Mouse (Mus musculus): ENCODE measurements at regions not wholly inside any gene's neighbourhood (a gene's known extent, or its start where the extent isn't known, plus 50 kb on each side); places are given as distances from the start of the nearest gene placed in this dataset.

DNA sequence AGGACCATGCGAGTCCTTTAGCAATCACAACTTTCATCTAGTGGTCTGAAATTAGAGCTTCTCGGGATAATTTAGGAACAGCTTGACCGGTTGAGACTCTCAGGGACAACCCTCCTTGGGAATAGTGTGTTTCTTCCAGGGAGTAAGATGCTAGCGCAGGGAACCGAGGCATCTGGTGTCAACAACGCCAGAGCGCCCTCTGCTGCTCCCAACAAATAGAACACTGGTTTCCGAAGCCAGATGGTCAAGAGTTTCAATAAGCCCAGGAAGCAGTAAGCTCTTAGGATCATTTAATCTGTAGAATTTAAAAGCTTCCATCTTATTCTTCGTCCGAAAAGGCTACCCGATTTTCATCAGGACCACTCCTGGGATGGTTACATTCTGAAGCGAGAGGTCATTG is 149.8 kb upstream of the Cypt12 start:
- H3K4me3 ChIP-seq = no peak overlapping the region
- intact Hi-C loops (cut with DNase I) = no loop called here
- TF ChIP-seq CTCF (IDR thresholded peaks at IDR 0.05) = peak; percentile 72
- H3K27ac ChIP-seq = peak overlapping the region; percentile 64
- DNase-seq (ENCODE audit: extremely low spot score in 1 of 2, low spot score in 2 of 2) = peak; percentile 77 to 82

DNA sequence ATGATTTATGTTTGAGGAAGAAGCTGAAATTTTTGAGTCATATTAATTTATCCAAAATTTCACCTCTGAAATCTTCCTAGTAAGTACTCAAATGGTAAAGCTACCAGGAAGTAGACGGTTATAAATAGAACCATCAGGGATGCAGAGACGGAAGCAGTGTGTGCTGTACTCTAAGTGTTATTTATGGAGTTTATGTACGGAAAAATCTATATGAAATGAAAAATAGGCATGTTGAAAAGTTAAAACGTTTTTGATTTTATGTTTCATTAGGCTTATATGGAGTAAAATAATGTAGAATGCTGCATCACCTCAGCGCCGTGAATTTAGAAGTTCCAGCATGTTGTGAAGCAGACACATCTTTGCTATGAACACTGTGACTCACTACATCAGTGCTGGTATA is 149.1 kb upstream of the Cypt12 start:
- peak overlapping the region; percentile 2; the same call in 1 of the 2 replicates for H3K4me3 ChIP-seq
- peak overlapping the region; percentile 64 for H3K27ac ChIP-seq
- no peak for TF ChIP-seq CTCF (IDR thresholded peaks at IDR 0.05)
- intact Hi-C loops (cut with DNase I) = no loop called here
- DNase-seq (ENCODE audit: extremely low spot score in 1 of 2, low spot score in 2 of 2) = no peak

DNA sequence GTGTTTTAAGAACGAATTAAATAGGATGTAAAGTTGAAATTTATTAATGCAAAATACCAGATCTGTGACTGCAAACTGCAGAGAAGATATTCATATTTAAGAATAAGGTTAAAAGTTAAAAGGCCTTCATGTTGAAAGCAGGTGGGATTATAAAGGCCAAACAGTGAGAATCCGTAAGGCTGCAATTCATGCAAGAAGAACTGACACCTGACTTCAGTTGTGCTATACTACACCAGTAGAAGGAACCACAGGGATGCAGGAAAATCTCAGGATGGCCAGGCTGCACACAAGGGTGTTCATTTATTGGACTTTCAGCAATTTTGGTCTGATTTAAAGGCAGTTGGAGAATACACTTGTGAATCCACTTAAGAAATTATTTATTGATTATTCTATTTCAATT is 147.4 kb upstream of the Cypt12 start:
- no peak for TF ChIP-seq CTCF (IDR thresholded peaks at IDR 0.05)
- intact Hi-C loops (cut with DNase I) = no loop called here
- no peak for DNase-seq (ENCODE audit: extremely low spot score in 1 of 2, low spot score in 2 of 2)
- H3K4me3 ChIP-seq = no peak overlapping the region
- H3K27ac ChIP-seq = peak overlapping the region; percentile 9; the same call in 1 of the 2 replicates

DNA sequence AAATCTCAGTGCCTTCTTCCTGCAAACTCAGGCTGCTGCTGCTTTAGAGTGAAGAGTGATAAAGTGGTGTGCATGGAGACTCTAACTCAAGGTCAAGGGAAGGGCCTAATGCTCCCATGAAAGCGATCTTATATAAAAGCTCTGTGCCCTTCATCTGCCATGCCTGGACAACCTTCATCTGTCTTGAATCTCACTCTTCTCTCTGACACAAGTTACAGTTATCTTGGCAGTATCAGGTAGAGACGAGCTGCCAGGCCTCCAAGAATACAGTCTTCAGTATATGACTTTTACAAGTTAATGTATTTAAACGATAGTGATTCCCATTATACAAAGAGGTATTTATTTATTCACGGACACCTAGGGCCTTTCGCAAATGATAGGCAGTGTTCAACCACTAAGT is 146.7 kb upstream of the Cypt12 start:
- no peak for DNase-seq (ENCODE audit: extremely low spot score in 1 of 2, low spot score in 2 of 2)
- intact Hi-C loops (cut with DNase I) = no loop called here
- TF ChIP-seq CTCF (IDR thresholded peaks at IDR 0.05) = no peak
- H3K27ac ChIP-seq = peak overlapping the region; percentile 9; the same call in 1 of the 2 replicates
- no peak overlapping the region for H3K4me3 ChIP-seq

DNA sequence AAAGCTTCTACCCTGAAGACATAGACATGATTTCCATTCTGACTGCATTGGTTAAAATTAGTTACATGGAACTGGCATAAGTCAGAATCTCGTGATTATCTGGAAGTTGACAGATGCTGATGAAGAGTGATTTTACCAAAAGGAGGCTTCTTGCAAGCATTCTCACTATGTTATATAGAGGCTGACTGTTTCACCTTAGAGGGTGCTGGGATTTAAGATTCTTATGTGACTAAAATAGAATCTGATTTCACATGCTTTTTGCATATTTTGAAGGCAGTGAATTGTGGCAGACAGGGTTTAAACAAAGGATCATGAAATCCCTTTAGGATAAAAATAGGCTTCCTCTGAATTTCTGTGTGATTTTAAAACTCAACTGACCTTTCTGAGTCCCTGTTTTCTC is 143.0 kb upstream of the Cypt12 start:
- no peak for DNase-seq (ENCODE audit: extremely low spot score in 1 of 2, low spot score in 2 of 2)
- H3K4me3 ChIP-seq = no peak overlapping the region
- intact Hi-C loops (cut with DNase I) = no loop called here
- no peak for TF ChIP-seq CTCF (IDR thresholded peaks at IDR 0.05)
- H3K27ac ChIP-seq = peak overlapping the region; percentile 6; the same call in 1 of the 2 replicates

DNA sequence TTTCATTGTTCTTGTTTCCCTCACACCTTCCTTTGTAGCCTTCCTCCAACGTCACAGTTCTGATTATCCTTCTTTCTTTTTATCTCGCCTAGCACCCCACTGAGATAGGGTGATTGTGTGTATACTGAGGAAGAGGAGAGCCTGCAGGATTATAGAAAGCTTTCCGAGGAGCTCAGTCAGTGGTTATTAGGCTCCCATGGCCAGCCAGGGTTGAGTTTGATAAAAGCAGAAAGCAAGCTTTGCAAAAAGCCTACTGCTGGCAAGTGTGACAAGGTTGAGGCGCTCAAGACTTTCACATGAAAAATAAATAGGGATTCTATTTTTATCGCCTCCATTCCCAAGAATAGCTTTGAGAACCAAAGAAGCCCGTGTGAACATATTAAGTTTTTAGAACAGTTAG is 136.9 kb upstream of the Cypt12 start:
- DNase-seq (ENCODE audit: extremely low spot score in 1 of 2, low spot score in 2 of 2) = no peak
- no peak overlapping the region for H3K27ac ChIP-seq
- intact Hi-C loops (cut with DNase I) = no loop called here
- H3K4me3 ChIP-seq = no peak overlapping the region
- TF ChIP-seq CTCF (IDR thresholded peaks at IDR 0.05) = no peak

DNA sequence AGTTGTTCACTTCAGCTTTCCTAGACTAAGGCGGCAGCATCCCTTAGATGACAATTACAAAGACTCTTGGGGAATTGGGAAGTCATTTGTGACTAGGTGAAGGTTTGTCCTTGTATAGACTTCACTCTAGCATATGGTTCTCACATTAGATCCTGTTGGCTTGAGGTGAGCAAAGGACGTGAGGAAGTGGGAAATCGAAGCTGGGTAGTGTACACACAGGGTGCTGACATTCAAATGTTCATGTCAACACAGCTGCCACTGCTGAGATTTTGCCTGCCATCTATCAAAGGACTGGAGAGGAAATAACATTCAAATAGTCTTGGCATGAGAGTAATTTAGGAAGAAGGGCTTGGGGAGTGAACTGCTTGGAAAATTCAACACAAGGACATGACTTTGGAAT is 124.0 kb upstream of the Cypt12 start:
- Histone ChIP-seq H3K27ac (no peak overlapping the region), H3K4me3 (no peak overlapping the region)
- no peak for TF ChIP-seq CTCF (IDR thresholded peaks at IDR 0.05)
- no peak for DNase-seq (ENCODE audit: extremely low spot score in 1 of 2, low spot score in 2 of 2)
- intact Hi-C loops (cut with DNase I) = loop anchor here (1.0 to 5.0 kb wide), 4 partner anchors 1007 to 1802 kb away; no protein-coding TSS in a partner anchor

DNA sequence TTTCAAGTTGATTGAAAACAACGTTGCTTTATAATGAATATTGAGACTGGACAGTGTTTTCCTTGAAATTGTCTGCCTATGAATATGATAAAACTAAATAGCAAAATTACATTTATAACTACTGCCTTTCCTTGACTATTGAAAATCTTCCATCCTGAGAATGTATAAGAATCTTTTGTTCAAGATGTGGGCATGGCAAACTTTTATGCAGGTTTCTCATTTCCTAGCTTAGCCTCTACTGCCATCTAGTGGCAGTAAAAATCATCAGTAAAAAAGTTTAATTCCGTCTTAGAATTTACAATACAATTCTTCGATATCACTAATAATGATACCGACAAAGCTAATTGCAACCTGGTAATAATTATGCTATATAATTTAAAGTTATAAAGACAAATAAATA is 123.5 kb upstream of the Cypt12 start:
- no peak overlapping the region for H3K27ac ChIP-seq

DNA sequence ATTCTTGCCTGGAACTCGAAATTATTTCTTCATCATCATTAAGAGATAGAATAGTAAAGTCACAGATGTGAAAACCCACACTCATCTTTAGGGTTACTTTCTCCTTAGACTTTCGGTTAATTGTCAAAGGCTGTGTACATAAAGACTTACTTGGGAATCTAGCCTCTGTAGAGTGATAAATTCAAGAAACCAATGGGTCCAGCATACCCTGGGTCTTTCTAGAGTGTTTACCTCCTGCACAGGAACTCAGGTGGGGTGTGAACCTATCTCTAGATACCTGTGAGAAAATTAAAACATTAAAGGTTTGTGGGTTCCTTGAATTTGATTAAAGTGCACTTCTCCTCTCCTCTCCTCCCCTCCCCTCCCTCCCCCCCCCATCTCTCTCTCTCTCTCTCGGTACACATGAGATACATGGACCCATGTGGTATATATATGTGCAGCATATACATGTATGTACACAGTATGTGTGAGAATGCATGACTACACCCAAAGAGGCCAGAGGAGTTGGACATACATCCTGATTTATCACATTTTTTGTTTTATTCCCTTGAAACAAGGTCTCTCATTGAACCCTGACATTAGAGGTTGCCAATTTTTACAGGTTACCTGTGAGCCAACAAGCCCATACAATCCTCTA is 122.8 kb upstream of the Cypt12 start:
- no peak for TF ChIP-seq CTCF (IDR thresholded peaks at IDR 0.05)
- intact Hi-C loops (cut with DNase I) = loop anchor here (2.0 to 5.0 kb wide), 2 partner anchors 1513 to 1598 kb away; no protein-coding TSS in a partner anchor
- H3K27ac ChIP-seq = no peak overlapping the region
- DNase-seq (ENCODE audit: extremely low spot score in 1 of 2, low spot score in 2 of 2) = no peak
- H3K4me3 ChIP-seq = no peak overlapping the region

More for the DNA sequence above, 123.5 kb upstream of the Cypt12 start:
- DNase-seq (ENCODE audit: extremely low spot score in 1 of 2, low spot score in 2 of 2) = no peak
- peak; percentile 99 for TF ChIP-seq CTCF (IDR thresholded peaks at IDR 0.05)
- no peak overlapping the region for H3K4me3 ChIP-seq
- intact Hi-C loops (cut with DNase I) = loop anchor here (1.0 to 5.0 kb wide), 5 partner anchors 1007 to 1802 kb away; no protein-coding TSS in a partner anchor

DNA sequence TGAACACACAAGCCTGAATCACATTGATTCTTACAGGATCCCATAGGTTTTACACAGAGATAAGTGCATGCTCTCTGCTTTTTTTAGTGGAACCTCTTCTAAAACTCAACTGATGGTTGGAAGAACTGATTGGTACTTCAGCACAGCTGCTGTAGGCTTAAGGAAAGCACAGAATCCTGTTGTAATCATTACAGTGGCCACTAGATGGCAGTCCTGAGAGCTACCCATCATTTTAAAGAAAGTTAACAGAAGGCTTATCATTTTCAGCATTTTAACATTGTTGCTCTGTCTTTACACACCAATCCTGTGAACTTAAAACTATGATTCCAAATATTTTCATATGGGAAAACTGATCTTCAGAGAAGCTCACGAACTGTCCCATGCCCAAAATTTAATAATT is 113.5 kb upstream of the Cypt12 start:
- no peak overlapping the region for H3K4me3 ChIP-seq
- peak; percentile 99 for TF ChIP-seq CTCF (IDR thresholded peaks at IDR 0.05)
- intact Hi-C loops (cut with DNase I) = loop anchor here (2.0 to 10.0 kb wide), 2 partner anchors 32 to 1230 kb away; no protein-coding TSS in a partner anchor
- peak; percentile 75 to 78 for DNase-seq (ENCODE audit: extremely low spot score in 1 of 2, low spot score in 2 of 2)
- H3K27ac ChIP-seq = no peak overlapping the region

DNA sequence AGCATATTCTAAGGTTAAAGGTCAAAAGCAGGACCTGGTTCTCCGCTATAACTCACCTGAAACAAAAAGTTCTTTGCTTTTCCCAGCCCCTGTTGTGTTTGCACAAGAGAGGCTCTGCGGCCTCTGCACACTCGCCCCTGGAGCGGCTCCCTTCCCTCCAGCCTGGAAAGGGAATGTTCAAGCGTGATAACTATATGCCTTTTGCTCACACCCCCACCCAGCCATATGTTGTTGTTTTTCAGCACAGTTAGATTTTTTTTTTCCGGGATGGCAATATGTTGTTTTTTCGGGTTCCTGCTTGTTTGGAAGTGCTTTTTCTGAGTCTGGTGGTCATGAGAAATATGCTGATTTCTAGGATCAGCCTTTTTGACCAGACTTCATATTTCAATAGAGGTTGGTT is 100.6 kb upstream of the Cypt12 start:
- DNase-seq (ENCODE audit: extremely low spot score in 1 of 2, low spot score in 2 of 2) = peak; percentile 28 to 29
- Histone ChIP-seq H3K27ac (no peak overlapping the region), H3K4me3 (no peak overlapping the region)
- no peak for TF ChIP-seq CTCF (IDR thresholded peaks at IDR 0.05)
- intact Hi-C loops (cut with DNase I) = no loop called here

DNA sequence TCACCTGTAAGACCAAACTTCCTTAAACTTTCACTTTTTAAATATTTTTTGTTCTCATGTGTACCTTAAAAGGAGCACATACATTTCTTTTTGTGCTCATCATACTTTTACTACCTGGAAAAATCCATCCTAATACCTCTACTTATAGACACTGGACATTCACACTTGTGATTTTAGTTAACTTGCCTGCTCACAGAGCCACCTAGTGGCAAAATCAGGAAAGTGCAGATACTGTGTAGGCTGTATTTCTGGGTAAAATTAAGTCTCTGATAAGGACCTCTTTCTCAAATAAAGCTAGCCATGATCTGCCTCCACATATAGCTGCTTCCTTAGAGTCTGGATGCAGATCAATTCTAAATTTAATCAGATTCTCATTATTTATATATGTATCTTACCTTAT is 100.0 kb upstream of the Cypt12 start:
- DNase-seq (ENCODE audit: extremely low spot score in 1 of 2, low spot score in 2 of 2) = peak; percentile 15 to 17
- intact Hi-C loops (cut with DNase I) = no loop called here
- H3K27ac ChIP-seq = no peak overlapping the region
- peak; percentile 74 for TF ChIP-seq CTCF (IDR thresholded peaks at IDR 0.05)
- no peak overlapping the region for H3K4me3 ChIP-seq

DNA sequence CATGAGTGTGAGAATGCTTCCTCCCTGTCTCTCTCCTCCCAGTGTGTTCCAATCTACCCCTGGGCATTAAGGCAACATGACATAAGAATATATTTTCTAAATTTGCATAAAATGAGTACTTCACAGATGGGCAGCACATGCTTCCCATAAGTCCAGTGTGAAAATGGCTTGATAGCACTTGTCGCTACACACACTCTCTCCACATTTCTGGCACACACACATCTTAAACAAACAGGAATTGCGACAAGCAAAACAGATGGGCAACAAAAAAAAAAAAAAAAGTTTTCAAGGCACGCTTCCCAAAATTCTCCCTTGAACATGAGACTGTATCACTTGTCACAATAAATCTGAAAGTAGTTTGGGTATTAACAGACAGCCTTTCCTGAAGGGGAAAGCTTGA is 85.8 kb upstream of the Cypt12 start:
- no peak for DNase-seq (ENCODE audit: extremely low spot score in 1 of 2, low spot score in 2 of 2)
- Histone ChIP-seq H3K27ac (no peak overlapping the region), H3K4me3 (no peak overlapping the region)
- TF ChIP-seq CTCF (IDR thresholded peaks at IDR 0.05) = no peak
- intact Hi-C loops (cut with DNase I) = no loop called here
